Comparison of ENCODE assay signal across 7 mouse cellular contexts in the genomic region with DNA sequence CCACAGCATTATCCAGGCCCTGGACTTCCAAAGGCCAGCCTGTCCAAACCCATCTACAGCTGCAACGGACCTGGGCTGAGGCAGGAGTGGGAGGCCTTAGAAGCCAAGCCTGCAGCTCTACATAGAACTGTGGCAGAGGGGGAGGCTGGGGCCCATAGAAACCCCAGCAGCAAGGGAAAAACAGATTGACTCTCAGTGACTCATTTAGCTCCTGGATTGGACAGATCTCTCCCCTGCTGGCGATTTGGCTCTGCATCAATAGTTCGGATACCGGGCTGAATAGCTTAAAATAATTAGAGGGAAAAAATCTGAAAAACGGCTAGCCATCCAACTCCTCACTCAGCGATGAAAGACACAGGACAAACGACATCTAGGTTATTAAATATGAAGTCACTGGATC.
DNase-seq lines count a peak whose midpoint lies in the region; ATAC-seq lines count a peak whose summit lies in the region.

No protein-coding gene starts in this region.

- 44% methylated on average over 7 of the region's 7 CpGs for WGBS in hindbrain, embryonic 14.5 days
- WGBS in midbrain, embryonic 14.5 days: 46% methylated on average over 7 of the region's 7 CpGs

- H3K4me1 ChIP-seq in hindbrain, embryonic 14.5 days (replicated peaks; ENCODE audit: control insufficient read depth, insufficient read depth, low read length): peaks cover 4% of the 10 kb centered on the region; the same call in 1 of the 2 replicates
- H3K4me1 ChIP-seq in midbrain, embryonic 14.5 days (ENCODE audit: control insufficient read depth, insufficient read depth, low read length): peaks cover 4% of the 10 kb centered on the region; the same call in 1 of the 2 replicates

- peak; percentile 21 to 30 for DNase-seq in adrenal gland, postnatal 36 days
- DNase-seq in cerebellum, postnatal 10 days: peak; percentile 87 to 93
- peak; percentile 50 for DNase-seq in hindbrain, embryonic 14.5 days (ENCODE audit: low spot score)
- DNase-seq in midbrain, embryonic 14.5 days: peak; percentile 54
- no peak for DNase-seq in thymus, postnatal 0 days (ENCODE audit: low spot score)
- DNase-seq in gastrocnemius, adult 18-20 months (ENCODE audit: low spot score): no peak
- no peak for DNase-seq in thymus, postnatal 10 days (ENCODE audit: low spot score in 2 of 2)

- H3K4me2 ChIP-seq in hindbrain, embryonic 14.5 days (replicated peaks): no peak overlapping the region
- no peak overlapping the region for H3K4me2 ChIP-seq in midbrain, embryonic 14.5 days (ENCODE audit: low read length)

- no peak overlapping the region for H3K4me3 ChIP-seq in hindbrain, embryonic 14.5 days (replicated peaks; ENCODE audit: low read length)
- H3K4me3 ChIP-seq in midbrain, embryonic 14.5 days (replicated peaks; ENCODE audit: low read depth, low read length): no peak overlapping the region

- H3K9ac ChIP-seq in hindbrain, embryonic 14.5 days: no peak overlapping the region
- no peak overlapping the region for H3K9ac ChIP-seq in midbrain, embryonic 14.5 days (replicated peaks; ENCODE audit: low read length)

- no peaks in the 10 kb centered on the region for H3K9me3 ChIP-seq in hindbrain, embryonic 14.5 days (ENCODE audit: control insufficient read depth, low read length)
- H3K9me3 ChIP-seq in midbrain, embryonic 14.5 days (ENCODE audit: control insufficient read depth, low read length): no peaks in the 10 kb centered on the region

- peak; percentile 77 for ATAC-seq in hindbrain, embryonic 14.5 days (ENCODE audit: low FRiP score)
- peak; percentile 40; the same call in 1 of the 2 replicates for ATAC-seq in midbrain, embryonic 14.5 days (ENCODE audit: low FRiP score, low TSS enrichment)

- no peak overlapping the region for H3K27ac ChIP-seq in hindbrain, embryonic 14.5 days
- H3K27ac ChIP-seq in midbrain, embryonic 14.5 days (replicated peaks; ENCODE audit: low read depth, low read length): 0 out of 2 replicates have a peak overlapping the region, but pooled peaks have one; percentile 20

- no peaks in the 10 kb centered on the region for H3K36me3 ChIP-seq in hindbrain, embryonic 14.5 days (replicated peaks; ENCODE audit: control insufficient read depth, insufficient read depth)
- no peaks in the 10 kb centered on the region for H3K36me3 ChIP-seq in midbrain, embryonic 14.5 days (ENCODE audit: control insufficient read depth, insufficient read depth, low read length)

- no peaks in the 10 kb centered on the region for H3K27me3 ChIP-seq in hindbrain, embryonic 14.5 days (ENCODE audit: control insufficient read depth, insufficient read depth, low read length)
- no peaks in the 10 kb centered on the region for H3K27me3 ChIP-seq in midbrain, embryonic 14.5 days (ENCODE audit: control insufficient read depth, insufficient read depth, low read length)

Comparison
In these comparisons a context has a peak if more than half of its experiments do, and no peak if none do; other contexts are left out.
1. DNase-seq: peak in adrenal gland, postnatal 36 days (2 of 2), cerebellum, postnatal 10 days (2 of 2), hindbrain, embryonic 14.5 days (single experiment) and midbrain, embryonic 14.5 days (single experiment); none in thymus, postnatal 0 days (single experiment), gastrocnemius, adult 18-20 months (single experiment) and thymus, postnatal 10 days (0 of 2).